Mouse (Mus musculus): Measurements from ENCODE around the gene Slc4a4. TPM values are rescaled to one million over a fixed set of nuclear protein-coding genes. Genes with fewer than 3 reads are reported as not detected.

Slc4a4 gene
- polyA plus RNA-seq, 2 experiments, result 2.7 to 2.8 TPM

GRCm38 (mm10) chr5:89277049-89277448, 390.4 kb downstream of the Slc4a4 start:
- 80% methylated on average over 2 of the region's 2 CpGs for WGBS

GRCm38 (mm10) chr5:89277616-89278015, 391.0 kb downstream of the Slc4a4 start:
- Histone ChIP-seq H3K27me3 (ENCODE audit: control insufficient read depth, insufficient read depth, low read length) (no peaks in the 10 kb centered on the region), H3K9me3 (ENCODE audit: control insufficient read depth, low read length) (no peaks in the 10 kb centered on the region), H3K36me3 (ENCODE audit: control insufficient read depth, insufficient read depth, low read length) (no peaks in the 10 kb centered on the region), H3K9ac (ENCODE audit: low read depth, low read length, severe bottlenecking) (no peak overlapping the region), H3K4me3 (replicated peaks; ENCODE audit: low read length) (no peak overlapping the region), H3K4me2 (replicated peaks; ENCODE audit: low read depth, low read length, severe bottlenecking) (no peak overlapping the region), H3K4me1 (ENCODE audit: control insufficient read depth, insufficient read depth, low read length) (no peaks in the 10 kb centered on the region), H3K27ac (replicated peaks; ENCODE audit: low read depth, low read length) (no peak overlapping the region)
- TF ChIP-seq POLR2A (IDR thresholded peaks at IDR 0.05; ENCODE audit: borderline replicate concordance, extremely low read depth, insufficient read depth, insufficient read length), result no peak
- 82% methylated on average over 5 of the region's 5 CpGs for WGBS
- no peak for DNase-seq (ENCODE audit: low spot score)
- no peak for ATAC-seq (ENCODE audit: low FRiP score, low read depth)

More at GRCm38 (mm10) chr5:89277049-89277448, 390.4 kb downstream of the Slc4a4 start:
- Histone ChIP-seq H3K27ac (replicated peaks; ENCODE audit: low read depth, low read length) (no peak overlapping the region), H3K36me3 (ENCODE audit: control insufficient read depth, insufficient read depth, low read length) (no peaks in the 10 kb centered on the region), H3K4me2 (replicated peaks; ENCODE audit: low read depth, low read length, severe bottlenecking) (no peak overlapping the region), H3K4me3 (replicated peaks; ENCODE audit: low read length) (no peak overlapping the region), H3K27me3 (ENCODE audit: control insufficient read depth, insufficient read depth, low read length) (no peaks in the 10 kb centered on the region), H3K9me3 (ENCODE audit: control insufficient read depth, low read length) (no peaks in the 10 kb centered on the region), H3K4me1 (ENCODE audit: control insufficient read depth, insufficient read depth, low read length) (no peaks in the 10 kb centered on the region), H3K9ac (ENCODE audit: low read depth, low read length, severe bottlenecking) (no peak overlapping the region)
- no peak for DNase-seq (ENCODE audit: low spot score)
- TF ChIP-seq POLR2A (IDR thresholded peaks at IDR 0.05; ENCODE audit: borderline replicate concordance, extremely low read depth, insufficient read depth, insufficient read length), result no peak
- ATAC-seq (ENCODE audit: low FRiP score, low read depth), result no peak

GRCm38 (mm10) chr5:89278309-89278708, 391.7 kb downstream of the Slc4a4 start:
- Histone ChIP-seq H3K4me1 (ENCODE audit: control insufficient read depth, insufficient read depth, low read length) (no peaks in the 10 kb centered on the region), H3K4me3 (replicated peaks; ENCODE audit: low read length) (no peak overlapping the region), H3K36me3 (ENCODE audit: control insufficient read depth, insufficient read depth, low read length) (no peaks in the 10 kb centered on the region), H3K27me3 (ENCODE audit: control insufficient read depth, insufficient read depth, low read length) (no peaks in the 10 kb centered on the region), H3K4me2 (replicated peaks; ENCODE audit: low read depth, low read length, severe bottlenecking) (no peak overlapping the region), H3K9me3 (ENCODE audit: control insufficient read depth, low read length) (no peaks in the 10 kb centered on the region), H3K27ac (replicated peaks; ENCODE audit: low read depth, low read length) (no peak overlapping the region), H3K9ac (ENCODE audit: low read depth, low read length, severe bottlenecking) (no peak overlapping the region)
- TF ChIP-seq POLR2A (IDR thresholded peaks at IDR 0.05; ENCODE audit: borderline replicate concordance, extremely low read depth, insufficient read depth, insufficient read length), result no peak
- ATAC-seq (ENCODE audit: low FRiP score, low read depth) (no peak), DNase-seq (ENCODE audit: low spot score) (no peak)

- Histone ChIP-seq H3K9ac (ENCODE audit: low read depth, low read length, severe bottlenecking) (no peak overlapping the region), H3K27me3 (ENCODE audit: control insufficient read depth, insufficient read depth, low read length) (no peaks in the 10 kb centered on the region), H3K4me2 (replicated peaks; ENCODE audit: low read depth, low read length, severe bottlenecking) (no peak overlapping the region), H3K4me3 (replicated peaks; ENCODE audit: low read length) (no peak overlapping the region), H3K4me1 (ENCODE audit: control insufficient read depth, insufficient read depth, low read length) (no peaks in the 10 kb centered on the region), H3K9me3 (ENCODE audit: control insufficient read depth, low read length) (no peaks in the 10 kb centered on the region), H3K27ac (replicated peaks; ENCODE audit: low read depth, low read length) (no peak overlapping the region), H3K36me3 (ENCODE audit: control insufficient read depth, insufficient read depth, low read length) (no peaks in the 10 kb centered on the region)
- ATAC-seq (ENCODE audit: low FRiP score, low read depth), result no peak
- WGBS, result 60% methylated on average over 3 of the region's 3 CpGs
- DNase-seq (ENCODE audit: low spot score), result no peak
- no peak for TF ChIP-seq POLR2A (IDR thresholded peaks at IDR 0.05; ENCODE audit: borderline replicate concordance, extremely low read depth, insufficient read depth, insufficient read length)
Observed at GRCm38 (mm10) chr5:89280312-89280863, 393.8 kb downstream of the Slc4a4 start.

Other genes starting within 250 kb of the Slc4a4 start
- gene Grsf1, start 210.6 kb upstream of the Slc4a4 start, polyA plus RNA-seq (2012; rRNA removed), result 46.4 and 55.3 TPM in 2 replicates
- 63.2 and 63.9 TPM in 2 replicates for gene Grsf1, start 210.6 kb upstream of the Slc4a4 start, polyA plus RNA-seq (2014; fragmentation: Nextera tagmentation; extraction: Ambion mirVana)
- 11.3 and 11.6 TPM in 2 replicates for gene Mob1b, start 166.0 kb upstream of the Slc4a4 start, polyA plus RNA-seq (2012; rRNA removed)
- gene Mob1b, start 166.0 kb upstream of the Slc4a4 start, polyA plus RNA-seq (2014; fragmentation: Nextera tagmentation; extraction: Ambion mirVana), result 11.6 and 12.9 TPM in 2 replicates
- gene Dck, start 121.8 kb upstream of the Slc4a4 start, polyA plus RNA-seq (2012; rRNA removed), result 23.5 and 23.8 TPM in 2 replicates
- gene Dck, start 121.8 kb upstream of the Slc4a4 start, polyA plus RNA-seq (2014; fragmentation: Nextera tagmentation; extraction: Ambion mirVana), result 35.6 and 40.1 TPM in 2 replicates